Mouse (Mus musculus): ENCODE data around the gene Mrpl46. TPM values are rescaled to one million over a fixed set of nuclear protein-coding genes. Genes with fewer than 3 reads are reported as not detected.

The Mrpl46 gene
- polyA plus RNA-seq (2015; fragmentation: Nextera tagmentation; extraction: Ambion mirVana): 55.9 and 58.7 TPM in 2 replicates

GRCm38 (mm10) chr7:78782639-78783581 lies at the start of gene Mrpl46, which contains the start of gene Mrps11:
Gene Mrpl46, minus strand, starts transcription at chr7:78783531.
Gene Mrps11, plus strand, starts transcription at chr7:78783119.
- Histone ChIP-seq H3K36me3 (peaks cover 33% of the 10 kb centered on the region), H3K27ac (replicated peaks) (peak within 1 kb of the TSS; percentile 54), H3K4me3 (peak within 1 kb of the TSS; percentile 63), H3K9ac (peak within 1 kb of the TSS; percentile 82), H3K9me3 (no peaks in the 10 kb centered on the region), H3K4me1 (replicated peaks) (peaks cover 51% of the 10 kb centered on the region), H3K4me2 (peak within 1 kb of the TSS; percentile 73), H3K27me3 (no peaks in the 10 kb centered on the region)
- under 1% methylated on average over 44 of the region's 44 CpGs for WGBS
- ATAC-seq (ENCODE audit: low read depth): peak; percentile 95

DNA sequence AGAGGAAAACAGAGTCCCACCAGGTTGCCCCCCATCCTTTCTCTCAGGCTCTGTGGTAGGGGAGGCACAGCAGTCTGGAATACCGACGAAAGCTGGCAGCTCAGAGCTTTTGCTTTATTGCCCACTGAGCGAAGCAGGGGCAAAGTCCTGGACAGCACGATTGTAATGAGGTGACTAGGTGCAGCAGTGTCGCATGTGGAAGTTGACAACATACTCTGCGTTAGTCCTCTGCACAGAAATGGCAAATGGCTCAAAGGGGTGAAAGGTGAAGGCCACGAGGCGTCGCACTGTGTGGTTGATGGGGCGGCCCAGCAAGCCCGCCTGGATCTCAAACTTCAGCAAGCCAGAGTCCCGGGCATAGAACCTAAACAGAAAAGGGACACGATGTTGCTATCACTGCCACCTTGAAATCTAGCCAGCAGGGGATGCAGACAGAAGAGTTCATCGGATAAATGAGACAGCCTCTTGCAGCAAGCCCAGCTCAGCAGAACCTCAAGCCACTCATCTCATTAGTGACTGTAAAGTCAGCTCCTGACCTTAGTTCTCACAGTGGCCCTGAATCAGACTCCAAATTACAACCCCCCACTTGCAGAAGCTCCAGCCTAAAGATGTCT lies 44.5 kb upstream of the Mrpl46 start:
- Histone ChIP-seq H3K9ac (no peak overlapping the region), H3K4me2 (no peak overlapping the region), H3K27me3 (no peaks in the 10 kb centered on the region), H3K4me1 (replicated peaks) (peaks cover 32% of the 10 kb centered on the region), H3K27ac (replicated peaks) (peak overlapping the region; percentile 89), H3K36me3 (peaks cover 43% of the 10 kb centered on the region), H3K4me3 (no peak overlapping the region), H3K9me3 (no peaks in the 10 kb centered on the region)
- ATAC-seq (ENCODE audit: low read depth): 0 out of 2 replicates have a peak, but pooled peaks have one; percentile 46
- WGBS: 71% methylated on average over 14 of the region's 14 CpGs

DNA sequence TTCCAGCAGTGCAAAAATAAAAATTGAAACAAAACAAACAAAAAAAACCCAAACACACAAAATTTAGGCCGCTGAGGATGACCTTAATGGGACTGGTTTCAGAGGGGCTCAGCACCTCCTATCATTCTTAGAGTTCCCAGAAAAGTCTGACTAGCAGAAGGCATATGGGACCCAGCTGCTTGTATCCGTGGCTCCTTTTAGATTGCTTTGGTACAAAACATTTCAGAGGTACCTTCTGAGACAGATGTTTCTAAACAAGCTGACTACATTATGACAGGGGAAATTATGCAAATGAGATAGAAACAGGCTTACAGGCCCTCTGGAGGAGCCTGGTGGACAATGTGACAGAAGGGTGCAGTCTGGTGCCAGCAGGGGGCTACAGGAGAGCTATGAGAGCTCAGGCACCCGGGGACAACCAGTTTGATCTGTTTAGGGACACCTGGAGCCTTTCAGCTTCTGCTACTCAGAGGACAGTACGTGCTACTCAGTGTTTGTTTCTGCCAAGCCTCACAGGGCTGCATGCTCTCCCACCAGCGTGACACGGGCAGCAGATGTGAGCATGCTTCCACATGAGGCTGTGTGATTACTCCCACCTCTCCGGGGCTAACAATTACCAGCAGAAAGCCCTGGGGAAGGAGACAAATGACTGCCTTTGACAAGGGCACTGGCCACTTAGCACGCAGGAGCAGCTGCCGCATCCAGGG lies 43.5 kb upstream of the Mrpl46 start:
- no peak overlapping the region for H3K4me2 ChIP-seq
- H3K27ac ChIP-seq (replicated peaks): peak overlapping the region; percentile 89
- peaks cover 43% of the 10 kb centered on the region for H3K36me3 ChIP-seq
- H3K27me3 ChIP-seq: no peaks in the 10 kb centered on the region
- 35% methylated on average over 9 of the region's 9 CpGs for WGBS
- no peaks in the 10 kb centered on the region for H3K9me3 ChIP-seq
- H3K9ac ChIP-seq: peak overlapping the region; percentile 45
- peaks cover 32% of the 10 kb centered on the region for H3K4me1 ChIP-seq (replicated peaks)
- no peak overlapping the region for H3K4me3 ChIP-seq
- ATAC-seq (ENCODE audit: low read depth): peak; percentile 89

- no peak overlapping the region for H3K4me2 ChIP-seq
- peaks cover 4% of the 10 kb centered on the region; the same call in 1 of the 2 replicates for H3K36me3 ChIP-seq
- H3K9me3 ChIP-seq: no peaks in the 10 kb centered on the region
- no peaks in the 10 kb centered on the region for H3K27me3 ChIP-seq
- WGBS: 89% methylated on average over 12 of the region's 12 CpGs
- no peak overlapping the region for H3K27ac ChIP-seq (replicated peaks)
- H3K4me3 ChIP-seq: no peak overlapping the region
- ATAC-seq (ENCODE audit: low read depth): no peak
- peaks cover 6% of the 10 kb centered on the region for H3K4me1 ChIP-seq (replicated peaks)
- no peak overlapping the region for H3K9ac ChIP-seq
Observed at GRCm38 (mm10) chr7:78818336-78818735, 35.0 kb upstream of the Mrpl46 start.

DNA sequence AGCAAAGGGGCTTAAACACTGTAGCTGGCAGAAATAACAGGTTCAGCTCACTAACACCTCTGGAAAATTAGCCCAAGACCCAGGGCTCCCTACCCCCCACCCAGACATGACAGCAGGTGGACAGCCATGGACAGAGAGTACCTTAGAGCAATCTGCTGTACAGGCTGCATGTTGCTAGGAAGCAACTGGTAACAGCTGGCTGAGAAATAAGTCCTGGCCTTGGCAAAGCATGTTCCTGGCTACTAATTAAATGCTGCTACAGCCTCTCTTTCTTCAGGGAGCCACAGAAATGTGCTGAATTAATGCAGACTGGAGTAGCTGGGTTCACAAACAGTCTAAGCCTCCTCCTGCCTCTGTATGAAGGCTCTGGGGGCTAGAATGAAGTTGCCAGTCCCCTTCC lies 31.4 kb upstream of the Mrpl46 start:
- peaks cover 6% of the 10 kb centered on the region for H3K4me1 ChIP-seq (replicated peaks)
- H3K36me3 ChIP-seq: no peaks in the 10 kb centered on the region
- no peak overlapping the region for H3K27ac ChIP-seq (replicated peaks)
- no peak overlapping the region for H3K4me2 ChIP-seq
- ATAC-seq (ENCODE audit: low read depth): no peak
- no peaks in the 10 kb centered on the region for H3K27me3 ChIP-seq
- no peak overlapping the region for H3K4me3 ChIP-seq
- H3K9ac ChIP-seq: no peak overlapping the region
- H3K9me3 ChIP-seq: no peaks in the 10 kb centered on the region

DNA sequence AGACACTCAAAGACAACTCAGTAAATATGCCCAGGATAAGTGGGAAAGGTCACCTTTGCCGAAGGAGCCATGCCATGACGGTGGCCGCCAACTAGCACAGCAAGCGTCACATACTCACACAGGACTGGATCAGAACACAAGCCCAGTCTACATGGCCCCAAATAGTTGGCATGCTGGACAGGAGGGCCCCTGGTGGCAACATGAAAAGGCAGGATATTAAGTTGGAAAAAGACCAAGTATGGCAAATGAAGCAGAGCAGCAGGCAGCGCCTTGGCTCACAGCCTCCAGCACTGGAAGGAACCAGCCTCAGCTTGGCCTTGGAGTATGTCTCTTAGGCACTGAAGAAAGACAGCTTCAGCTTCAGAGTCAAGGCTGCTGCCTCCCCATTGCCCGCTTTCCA lies 30.5 kb upstream of the Mrpl46 start:
- H3K27me3 ChIP-seq: no peaks in the 10 kb centered on the region
- no peak overlapping the region for H3K9ac ChIP-seq
- H3K9me3 ChIP-seq: no peaks in the 10 kb centered on the region
- whole genome bisulfite sequencing: 88% methylated on average over 6 of the region's 6 CpGs
- no peaks in the 10 kb centered on the region for H3K36me3 ChIP-seq
- H3K4me3 ChIP-seq: no peak overlapping the region
- H3K27ac ChIP-seq (replicated peaks): no peak overlapping the region
- no peak for ATAC-seq (ENCODE audit: low read depth)
- peaks cover 6% of the 10 kb centered on the region for H3K4me1 ChIP-seq (replicated peaks)
- no peak overlapping the region for H3K4me2 ChIP-seq

DNA sequence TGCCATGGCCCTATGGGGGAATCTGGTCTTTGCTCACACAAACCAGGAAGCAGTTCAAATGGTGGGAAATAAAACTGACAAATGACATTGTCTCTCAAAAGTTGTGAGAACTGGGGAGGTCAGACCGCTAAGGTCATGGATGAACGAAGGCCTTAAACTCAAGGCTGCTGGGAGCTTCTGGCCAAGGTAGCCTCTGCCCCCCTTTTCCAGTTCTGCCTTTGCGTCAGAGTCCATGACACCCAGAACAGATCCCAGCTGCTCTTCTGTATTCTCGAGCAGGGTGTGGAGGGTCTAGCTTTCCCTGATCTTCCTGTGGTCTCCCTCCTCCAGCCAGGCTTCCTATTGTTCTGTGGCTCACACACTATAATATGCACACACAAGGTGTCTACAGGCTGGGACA lies 23.9 kb upstream of the Mrpl46 start:
- Histone ChIP-seq H3K36me3 (no peaks in the 10 kb centered on the region), H3K9me3 (no peaks in the 10 kb centered on the region), H3K4me3 (no peak overlapping the region), H3K4me2 (no peak overlapping the region), H3K27me3 (no peaks in the 10 kb centered on the region), H3K27ac (replicated peaks) (no peak overlapping the region), H3K4me1 (replicated peaks) (no peaks in the 10 kb centered on the region), H3K9ac (no peak overlapping the region)
- ATAC-seq (ENCODE audit: low read depth): no peak
- WGBS: 91% methylated on average over 4 of the region's 4 CpGs

DNA sequence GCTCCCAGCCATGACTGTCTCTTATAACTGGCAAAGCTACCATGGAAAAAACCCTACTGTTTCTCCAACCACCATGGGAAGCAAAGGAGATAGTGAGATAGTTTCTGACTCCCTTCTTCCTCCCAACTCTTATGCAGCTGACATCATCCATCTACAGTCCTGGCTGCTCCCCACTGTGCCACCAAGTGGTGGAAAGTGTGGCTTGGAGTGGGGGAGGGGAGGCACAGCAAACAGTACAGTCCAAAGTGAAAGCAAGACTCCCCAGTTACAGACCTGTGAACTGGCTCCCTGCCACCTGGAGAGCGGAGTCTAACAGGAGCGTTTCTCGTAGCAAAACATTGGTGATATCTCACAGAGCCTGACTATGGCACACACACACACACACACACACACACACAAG lies 20.5 kb upstream of the Mrpl46 start:
- WGBS: 92% methylated on average over 3 of the region's 3 CpGs
- no peak overlapping the region for H3K27ac ChIP-seq (replicated peaks)
- H3K4me1 ChIP-seq (replicated peaks): peaks cover under 1% of the 10 kb centered on the region
- no peak overlapping the region for H3K4me3 ChIP-seq
- no peak for ATAC-seq (ENCODE audit: low read depth)
- H3K4me2 ChIP-seq: no peak overlapping the region
- no peaks in the 10 kb centered on the region for H3K9me3 ChIP-seq
- H3K27me3 ChIP-seq: no peaks in the 10 kb centered on the region
- H3K9ac ChIP-seq: no peak overlapping the region
- no peaks in the 10 kb centered on the region for H3K36me3 ChIP-seq

DNA sequence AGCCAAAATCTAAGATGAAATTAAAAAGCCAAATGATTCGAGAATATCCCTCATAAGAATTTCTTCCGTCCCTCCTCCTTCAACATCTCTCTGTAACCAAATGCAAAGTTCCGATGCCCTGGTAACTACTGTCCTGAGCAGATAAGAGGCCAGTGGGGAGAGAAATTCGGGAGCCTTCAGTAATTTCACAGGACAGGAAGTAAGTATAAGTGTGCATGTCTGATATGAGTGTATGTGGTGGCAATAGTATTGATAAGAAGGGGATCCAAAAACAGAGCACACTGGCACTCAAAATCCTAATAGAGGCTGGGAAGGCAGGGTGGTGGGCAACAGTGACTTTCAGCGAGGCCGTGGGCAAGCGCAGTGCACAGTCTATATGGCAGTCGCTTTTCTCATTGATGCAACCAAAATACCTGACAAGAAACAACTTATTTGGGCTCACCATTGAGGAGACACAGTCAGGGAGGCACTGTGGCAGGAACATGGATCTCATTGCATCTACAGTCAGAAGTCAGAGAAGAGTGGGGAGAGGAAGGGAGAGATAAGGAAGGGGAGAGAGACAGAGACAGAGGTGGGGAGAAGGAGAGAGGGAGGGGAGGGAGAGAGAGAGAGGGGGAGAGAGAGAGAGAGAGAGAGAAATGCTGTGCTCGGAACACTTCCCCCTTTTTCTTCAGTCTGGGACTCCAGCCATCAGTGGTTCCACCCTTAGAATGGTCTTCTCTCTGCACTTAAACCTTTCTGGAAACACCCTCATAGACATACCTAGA lies 16.6 kb upstream of the Mrpl46 start:
- no peak for ATAC-seq (ENCODE audit: low read depth)
- no peaks in the 10 kb centered on the region for H3K9me3 ChIP-seq
- H3K27ac ChIP-seq (replicated peaks): no peak overlapping the region
- peaks cover 17% of the 10 kb centered on the region for H3K4me1 ChIP-seq (replicated peaks)
- H3K4me2 ChIP-seq: no peak overlapping the region
- H3K9ac ChIP-seq: no peak overlapping the region
- H3K4me3 ChIP-seq: no peak overlapping the region
- 78% methylated on average over 9 of the region's 9 CpGs for WGBS
- no peaks in the 10 kb centered on the region for H3K27me3 ChIP-seq
- H3K36me3 ChIP-seq: no peaks in the 10 kb centered on the region

DNA sequence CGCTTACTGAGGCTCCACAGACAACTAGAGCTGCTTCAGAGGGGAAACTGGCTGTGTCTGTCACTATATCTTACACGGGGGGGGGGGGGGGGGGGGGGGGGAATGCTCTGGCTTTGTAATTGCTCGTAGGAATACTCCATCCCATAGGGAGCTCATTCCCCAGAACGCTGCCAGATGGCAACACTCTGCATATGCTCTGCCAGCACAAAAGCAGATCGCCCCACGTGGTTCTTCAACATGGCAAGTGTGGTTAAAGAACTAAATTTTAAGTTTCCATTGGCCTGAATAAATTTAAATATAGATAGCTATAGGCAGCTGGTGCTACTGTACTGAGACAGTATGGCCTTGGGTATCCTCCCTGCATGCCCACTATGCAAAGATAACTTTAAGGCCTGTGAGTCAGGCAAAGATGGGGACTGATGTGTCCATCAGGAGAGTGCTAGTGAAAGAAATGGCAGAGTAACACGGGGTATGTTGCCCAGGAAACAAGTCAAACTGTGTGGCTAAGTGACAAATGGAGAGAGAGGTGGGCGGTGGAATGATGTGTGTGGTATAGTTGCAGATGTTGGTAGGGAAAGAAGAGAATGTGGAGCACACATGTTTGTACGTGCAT lies 14.6 kb upstream of the Mrpl46 start:
- peaks cover 17% of the 10 kb centered on the region for H3K4me1 ChIP-seq (replicated peaks)
- no peak overlapping the region for H3K9ac ChIP-seq
- H3K9me3 ChIP-seq: no peaks in the 10 kb centered on the region
- H3K27ac ChIP-seq (replicated peaks): peak overlapping the region; percentile 62
- peak; percentile 70 for ATAC-seq (ENCODE audit: low read depth)
- WGBS: 40% methylated on average over 8 of the region's 9 CpGs
- no peaks in the 10 kb centered on the region for H3K27me3 ChIP-seq
- H3K4me2 ChIP-seq: no peak overlapping the region
- no peak overlapping the region for H3K4me3 ChIP-seq
- peaks cover 1% of the 10 kb centered on the region; the same call in 1 of the 2 replicates for H3K36me3 ChIP-seq

DNA sequence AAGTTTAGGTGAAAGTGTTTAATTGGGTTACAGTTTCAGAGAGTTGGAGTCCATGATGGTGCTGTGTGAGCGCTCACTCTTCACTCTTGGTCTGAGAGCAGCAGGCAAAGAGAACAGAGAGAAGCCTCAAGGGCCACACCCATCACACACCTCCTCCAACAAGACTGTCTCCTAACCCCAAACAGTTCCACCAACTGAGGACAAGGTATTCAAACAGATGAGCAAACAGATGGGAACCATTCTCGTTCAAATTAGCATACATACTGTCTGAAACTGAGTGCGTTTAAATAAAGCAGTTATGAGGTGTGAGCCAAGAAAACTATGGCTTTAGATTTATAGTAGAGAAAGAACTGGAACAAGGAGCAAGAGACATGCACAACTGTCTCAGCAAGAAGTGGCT lies 13.3 kb upstream of the Mrpl46 start:
- peaks cover 11% of the 10 kb centered on the region for H3K36me3 ChIP-seq
- H3K9me3 ChIP-seq: no peaks in the 10 kb centered on the region
- no peak overlapping the region for H3K27ac ChIP-seq (replicated peaks)
- no peak for ATAC-seq (ENCODE audit: low read depth)
- no peak overlapping the region for H3K9ac ChIP-seq
- H3K4me2 ChIP-seq: no peak overlapping the region
- no peaks in the 10 kb centered on the region for H3K27me3 ChIP-seq
- 86% methylated on average over 3 of the region's 3 CpGs for WGBS
- no peak overlapping the region for H3K4me3 ChIP-seq
- H3K4me1 ChIP-seq (replicated peaks): peaks cover 17% of the 10 kb centered on the region
